Mouse (Mus musculus) right cerebral cortex, adult 18-20 months (tissue): Measurements from ENCODE around the gene Itpkb.
A peak's percentile ranks its signal among the peaks of the same experiment; 100 is the strongest.

Experiments
- DNase-seq: peaks from one replicate; pipeline ENCODE4 v3.0.0; 2022; ENCODE audit warnings: mixed read lengths

Gene Itpkb

GRCm38 (mm10) chr1:180400691-180401455 lies 70.6 kb downstream of the Itpkb start:
- DNase-seq = no peak

GRCm38 (mm10) chr1:180401725-180402124 lies 71.4 kb downstream of the Itpkb start:
- DNase-seq = no peak

GRCm38 (mm10) chr1:180402481-180403081 lies 72.3 kb downstream of the Itpkb start:
- no peak for DNase-seq

GRCm38 (mm10) chr1:180403357-180403693 lies 73.0 kb downstream of the Itpkb start:
- DNase-seq = no peak

- DNase-seq = no peak
These were observed 73.7 kb downstream of the Itpkb start for GRCm38 (mm10) chr1:180403694-180404606.

- DNase-seq = no peak
These were observed 74.4 kb downstream of the Itpkb start for GRCm38 (mm10) chr1:180404706-180405105.

GRCm38 (mm10) chr1:180405576-180406335 lies 75.5 kb downstream of the Itpkb start:
- no peak for DNase-seq

- DNase-seq = no peak
These were observed 76.2 kb downstream of the Itpkb start for GRCm38 (mm10) chr1:180406336-180407035.

GRCm38 (mm10) chr1:180407171-180407671 lies 76.9 kb downstream of the Itpkb start:
- DNase-seq = no peak

- DNase-seq = no peak
These were observed 77.7 kb downstream of the Itpkb start for GRCm38 (mm10) chr1:180407727-180408719.

- DNase-seq = no peak
These were observed 78.5 kb downstream of the Itpkb start for GRCm38 (mm10) chr1:180408832-180409231.

GRCm38 (mm10) chr1:180409771-180410170 lies 79.5 kb downstream of the Itpkb start:
- DNase-seq = no peak

GRCm38 (mm10) chr1:180410306-180410705 lies 80.0 kb downstream of the Itpkb start:
- no peak for DNase-seq

GRCm38 (mm10) chr1:180415064-180415463 lies 84.8 kb downstream of the Itpkb start:
- DNase-seq = no peak

GRCm38 (mm10) chr1:180415836-180416235 lies 85.6 kb downstream of the Itpkb start:
- no peak for DNase-seq

GRCm38 (mm10) chr1:180417118-180417517 lies 86.8 kb downstream of the Itpkb start:
- no peak for DNase-seq

- no peak for DNase-seq
These were observed 88.8 kb downstream of the Itpkb start for GRCm38 (mm10) chr1:180419059-180419458.

- peak; percentile 50 for DNase-seq
These were observed 90.3 kb downstream of the Itpkb start for GRCm38 (mm10) chr1:180420496-180421164.

GRCm38 (mm10) chr1:180421165-180421909 lies 91.1 kb downstream of the Itpkb start:
- DNase-seq = no peak
